Mouse (Mus musculus) CH12.LX (cell line): Measurements from ENCODE around the gene Mrgprf.
A peak's percentile ranks its signal among the peaks of the same experiment; 100 is the strongest.

Experiments used
- CTCF ChIP-seq, 2 experiments: IDR thresholded peaks in 1 of 2; conservative IDR thresholded peaks in 1 of 2; 2 replicates each; pipeline ENCODE4 v1.5.1; 2011 to 2012; ENCODE audit warnings: low read depth in 2 of 2, low read length in 2 of 2, improper control_type of control experiment in 1 of 2, inconsistent platforms in 1 of 2, mild to moderate bottlenecking in 1 of 2, moderate library complexity in 1 of 2
- USF2 ChIP-seq: conservative IDR thresholded peaks from 2 replicates; pipeline ENCODE4 v1.6.1; 2011; ENCODE audit warnings: low read depth, low read length, improper control_type of control experiment

DNA sequence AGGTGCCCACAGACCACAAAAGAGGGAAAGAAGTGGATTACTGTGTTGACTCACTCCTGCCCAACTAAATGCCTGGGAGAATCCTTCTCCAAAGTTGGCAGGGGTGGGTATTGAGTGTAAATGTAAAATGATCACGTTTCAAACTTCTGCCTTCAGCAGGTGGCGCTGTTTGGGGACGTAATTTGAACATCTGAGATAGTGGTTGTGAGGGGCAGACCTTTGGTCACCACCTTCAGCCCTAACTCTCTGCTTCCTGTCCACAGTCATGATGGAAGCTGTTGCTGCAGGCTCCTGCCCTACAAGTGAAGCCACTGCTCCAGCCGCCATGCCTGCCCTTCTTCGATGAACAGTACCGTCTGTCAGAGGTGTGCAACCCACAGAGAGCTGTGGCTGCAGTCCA is 6.8 kb upstream of the Mrgprf start:
- TF ChIP-seq CTCF (conservative IDR thresholded peaks at IDR 0.05 in 1 of 2, IDR thresholded peaks at IDR 0.05 in 1 of 2; ENCODE audit: low read depth in 2 of 2, low read length in 2 of 2), result peak; percentile 30 to 57; a peak in 3 of 4 replicates
- no peak for TF ChIP-seq USF2
